Mouse (Mus musculus) ovary, adult 18-20 months (tissue): ENCODE data around the gene Dscaml1.
A peak's percentile ranks its signal among the peaks of the same experiment; 100 is the strongest.

ENCODE experiments used
- DNase-seq: peaks from one replicate; pipeline ENCODE4 v3.0.0; 2022; ENCODE audit warnings: low spot score, mixed read lengths

Gene Dscaml1

DNA sequence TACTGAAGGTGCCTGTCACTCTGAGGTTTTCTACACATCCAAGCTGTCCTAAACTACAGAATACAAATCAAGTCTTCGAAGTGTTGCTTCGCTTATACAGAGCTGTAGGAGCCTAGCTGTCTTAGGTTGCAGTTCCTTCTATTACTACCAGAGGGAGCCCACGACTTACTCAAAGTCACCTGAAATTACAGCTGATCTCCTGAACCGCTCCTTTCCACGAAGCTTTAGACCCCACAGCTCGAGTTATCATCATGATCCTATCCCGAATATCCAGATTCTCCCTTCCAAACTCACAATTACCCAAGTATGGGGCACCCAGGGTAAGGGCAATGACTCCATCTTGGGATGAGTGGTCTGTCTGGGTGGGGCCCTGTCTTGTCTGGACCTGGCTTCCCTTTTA, 14.6 kb upstream of the Dscaml1 start:
- no peak for DNase-seq

DNA sequence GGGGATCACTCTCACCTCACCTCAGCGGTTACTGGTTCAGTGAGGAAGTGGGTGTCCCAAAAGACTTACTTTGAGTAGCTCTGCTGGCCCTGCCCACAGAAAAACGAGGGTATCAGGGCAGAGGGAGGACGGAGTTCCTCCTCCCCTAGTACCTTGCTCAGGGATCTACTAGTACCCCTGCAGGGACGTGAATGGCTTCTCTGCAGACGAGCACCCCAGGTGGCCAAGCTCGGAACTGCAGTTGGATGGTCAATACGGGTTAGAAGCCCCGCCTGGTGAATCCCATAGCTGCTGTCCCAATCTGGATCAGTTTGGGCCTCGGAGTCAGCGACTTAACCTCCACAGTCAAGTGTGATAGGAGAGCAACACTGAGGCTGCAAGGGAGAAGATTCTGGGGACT, 14.1 kb upstream of the Dscaml1 start:
- DNase-seq = peak; percentile 55

- DNase-seq = no peak
Measured at GRCm38 (mm10) chr9:45412700-45413477, 13.5 kb upstream of the Dscaml1 start.

- DNase-seq = no peak
Measured at GRCm38 (mm10) chr9:45413478-45414140, 12.8 kb upstream of the Dscaml1 start.

GRCm38 (mm10) chr9:45415912-45416311, 10.5 kb upstream of the Dscaml1 start:
- DNase-seq = no peak

DNA sequence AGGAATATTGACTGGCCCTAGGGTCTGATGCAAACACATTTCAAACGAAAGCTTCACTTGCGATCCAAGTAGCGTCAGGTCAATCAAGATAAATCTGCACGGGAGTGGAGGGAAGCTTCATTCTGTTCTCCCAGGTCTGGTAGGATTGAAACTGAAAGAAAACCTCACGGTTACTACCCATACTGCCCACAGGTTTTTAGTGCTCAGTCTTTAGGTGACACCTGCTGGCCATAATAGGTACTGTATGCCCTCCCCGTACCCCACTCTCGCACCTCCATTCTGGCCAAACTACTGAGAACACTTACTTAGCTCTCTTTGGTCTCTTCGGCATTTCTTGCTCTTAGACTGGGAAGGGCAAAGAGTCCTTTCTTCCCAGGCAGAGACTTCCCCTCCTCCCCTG, 9.2 kb upstream of the Dscaml1 start:
- no peak for DNase-seq

- no peak for DNase-seq
Measured at GRCm38 (mm10) chr9:45418252-45418651, 8.2 kb upstream of the Dscaml1 start.

DNA sequence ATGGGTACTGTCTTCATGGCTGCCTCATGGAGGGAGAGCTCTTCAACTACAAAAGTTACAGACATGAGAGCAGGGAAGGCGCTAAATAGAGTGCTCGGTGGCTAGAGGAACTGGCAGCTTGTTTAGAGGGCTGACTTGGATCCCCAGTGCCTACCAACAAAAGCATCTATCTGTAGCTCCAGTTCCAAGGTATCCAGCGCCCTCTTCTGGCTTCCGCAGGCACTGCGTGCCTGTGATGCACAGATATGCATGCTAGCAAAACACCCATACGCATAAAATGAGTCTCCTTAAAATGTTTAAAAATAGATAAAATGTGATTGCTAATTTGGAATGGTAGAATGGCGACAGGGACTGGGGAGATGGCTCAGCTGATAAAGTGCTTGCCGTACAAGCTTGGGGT, 5.2 kb upstream of the Dscaml1 start:
- no peak for DNase-seq

DNA sequence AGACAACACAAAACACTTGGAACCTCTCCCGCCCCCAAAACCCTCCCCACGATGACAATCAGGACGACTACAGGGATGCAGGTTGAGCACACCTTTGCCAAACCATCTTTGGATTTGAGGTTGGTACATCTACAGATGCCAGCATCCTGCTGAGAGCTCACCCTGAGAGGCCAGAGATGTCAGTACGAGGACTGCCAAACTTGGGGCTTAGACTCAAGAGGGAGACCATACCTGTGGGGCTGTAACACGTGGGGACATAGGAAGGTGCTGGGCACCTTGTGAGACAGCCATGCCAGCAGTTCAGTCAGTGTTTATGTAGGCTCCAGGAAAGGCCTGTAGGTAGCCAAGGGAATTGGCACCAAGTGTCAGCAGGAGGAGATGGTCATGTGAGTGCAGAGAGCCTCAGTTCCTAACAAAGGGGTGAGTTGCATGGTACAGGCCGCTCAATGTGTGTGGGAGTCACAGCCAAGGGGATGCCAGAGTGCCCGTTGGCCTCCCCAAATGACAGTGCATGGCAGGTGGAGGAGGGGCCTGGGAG, 3.6 kb upstream of the Dscaml1 start:
- no peak for DNase-seq

DNA sequence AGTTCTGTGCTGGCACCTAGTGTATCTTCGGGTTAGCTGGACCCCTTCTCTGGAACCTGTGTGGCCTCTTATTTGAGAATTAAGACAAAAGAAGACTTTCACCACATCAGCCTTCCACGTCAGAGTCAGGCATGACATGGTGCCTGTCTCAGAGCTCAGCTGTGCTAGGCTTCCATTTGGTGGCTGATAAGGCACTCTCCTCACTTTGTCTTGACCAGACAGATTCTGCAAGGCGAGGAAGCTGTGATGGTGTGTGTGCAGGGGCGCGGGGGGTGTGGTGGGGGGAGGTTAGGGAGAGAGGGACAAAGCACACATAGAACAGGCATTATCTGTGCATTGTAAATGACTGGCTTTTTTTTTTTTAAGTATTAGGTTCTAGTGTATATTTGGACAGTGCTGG, 3.0 kb downstream of the Dscaml1 start:
- no peak for DNase-seq

- DNase-seq = no peak
Measured at GRCm38 (mm10) chr9:45429951-45430697, 3.7 kb downstream of the Dscaml1 start.

DNA sequence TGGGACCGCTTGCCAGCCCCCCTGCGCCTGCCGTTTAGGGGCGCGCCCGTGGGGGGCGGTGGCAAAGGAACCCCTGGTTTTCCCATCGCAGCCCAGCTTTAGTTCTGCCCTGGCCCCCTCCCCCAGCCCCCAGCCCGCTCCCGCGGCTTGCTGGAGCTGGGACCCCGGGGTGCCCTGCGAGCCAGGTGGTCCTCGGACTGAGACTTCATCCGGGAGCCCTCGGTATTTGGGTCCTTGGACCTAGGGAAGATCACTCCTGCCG, 4.2 kb downstream of the Dscaml1 start:
- DNase-seq = no peak

GRCm38 (mm10) chr9:45431150-45431549, 4.7 kb downstream of the Dscaml1 start:
- no peak for DNase-seq

GRCm38 (mm10) chr9:45432639-45433038, 6.2 kb downstream of the Dscaml1 start:
- DNase-seq = no peak

GRCm38 (mm10) chr9:45433119-45433518, 6.7 kb downstream of the Dscaml1 start:
- DNase-seq = no peak

DNA sequence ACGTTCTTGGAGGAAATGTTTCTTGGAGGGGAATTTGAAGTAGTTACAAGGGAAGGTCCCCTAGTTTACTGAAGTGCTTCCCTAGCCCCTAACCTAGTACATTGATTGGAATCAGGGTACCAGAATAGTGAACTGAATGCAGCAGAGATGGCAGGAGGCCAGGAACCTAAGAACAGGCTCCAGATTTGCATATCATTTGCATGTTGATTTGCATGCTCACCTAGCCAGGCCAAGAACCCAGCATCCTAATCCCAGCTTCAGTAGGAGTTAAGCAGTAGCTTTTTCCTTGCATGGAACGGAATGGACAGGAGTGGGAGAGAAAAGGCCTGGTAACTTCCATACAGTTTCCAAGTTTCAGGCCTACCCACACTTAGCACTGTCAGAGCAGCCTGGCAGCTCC, 7.7 kb downstream of the Dscaml1 start:
- DNase-seq = no peak

- no peak for DNase-seq
Measured at GRCm38 (mm10) chr9:45439025-45439424, 12.6 kb downstream of the Dscaml1 start.

GRCm38 (mm10) chr9:45440083-45440784, 13.8 kb downstream of the Dscaml1 start:
- DNase-seq = no peak

DNA sequence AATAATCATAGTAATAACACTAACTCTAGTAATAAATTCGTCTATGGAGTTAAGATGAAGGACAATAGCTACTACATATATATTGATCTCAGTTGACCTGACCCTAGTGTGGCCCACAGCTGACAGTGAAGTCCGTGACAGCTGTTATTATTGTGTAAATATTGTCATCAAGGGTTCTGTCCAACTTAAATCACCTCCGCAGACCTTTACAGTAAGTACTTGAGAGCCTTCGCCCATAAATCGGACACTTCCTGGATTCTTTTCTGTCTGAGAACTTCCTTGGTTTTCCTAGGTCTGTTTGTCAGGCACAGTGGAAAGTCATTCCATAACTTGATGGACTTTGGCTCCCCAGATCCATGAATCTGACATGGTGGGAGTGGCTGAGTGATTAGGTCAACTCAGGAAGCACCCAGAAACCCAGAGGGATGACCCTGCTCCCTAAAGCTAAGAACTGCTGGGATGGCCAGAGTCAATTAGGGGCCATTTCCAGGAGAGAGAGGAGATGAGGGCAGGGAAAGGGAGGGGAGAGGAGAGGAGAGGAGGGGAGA, 17.9 kb downstream of the Dscaml1 start:
- DNase-seq = no peak

- DNase-seq = no peak
Measured at GRCm38 (mm10) chr9:45449658-45450057, 23.2 kb downstream of the Dscaml1 start.

DNA sequence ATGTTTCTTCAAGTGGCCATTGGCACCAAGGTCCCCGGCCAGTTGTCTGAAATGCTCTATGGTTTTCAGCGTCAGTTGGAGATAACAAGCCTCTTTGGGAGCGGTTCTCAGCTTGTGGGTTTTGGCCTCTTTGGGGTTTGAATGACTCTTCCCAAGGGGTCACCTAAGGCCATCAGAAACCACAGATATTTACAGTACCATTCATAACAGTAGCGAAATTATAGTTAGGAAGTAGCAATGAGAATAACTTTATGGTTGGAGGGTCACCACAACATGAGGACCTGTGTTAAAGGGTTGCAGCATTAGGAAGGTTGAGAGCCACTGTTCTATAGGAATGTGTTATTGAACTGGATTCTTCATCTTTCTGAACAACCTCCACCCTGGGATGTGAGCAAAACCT, 24.9 kb downstream of the Dscaml1 start:
- DNase-seq = no peak

DNA sequence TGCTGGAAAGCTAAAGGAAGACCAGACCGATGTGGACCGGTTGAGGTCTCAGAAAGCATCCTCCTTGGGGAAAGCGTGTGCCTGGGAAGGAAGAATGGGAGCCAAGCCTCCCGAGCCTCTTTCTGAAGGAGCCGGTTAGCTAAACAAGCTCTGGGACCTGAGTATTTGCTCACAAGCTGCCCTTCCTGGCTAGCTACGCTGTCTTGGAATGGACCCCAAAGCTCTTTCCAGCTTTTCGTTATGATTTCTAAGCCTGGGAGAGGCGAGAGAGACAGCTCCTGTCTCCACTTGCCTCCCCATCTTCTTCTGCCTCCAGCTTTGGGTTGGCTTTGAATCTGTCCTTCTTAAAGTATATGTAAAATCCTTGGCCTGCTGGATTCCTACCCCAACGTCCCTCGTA, 27.6 kb downstream of the Dscaml1 start:
- no peak for DNase-seq
